Mouse (Mus musculus): ENCODE measurements around the gene Gpatch8.

- TF ChIP-seq CTCF (IDR thresholded peaks at IDR 0.05; ENCODE audit: borderline replicate concordance, control insufficient read depth, extremely low read depth, insufficient read depth, low read length, poor library complexity) (no peak), POLR2A (IDR thresholded peaks at IDR 0.05; ENCODE audit: control insufficient read depth, extremely low read depth, insufficient read depth, low read length, poor library complexity) (no peak)
These were observed 24.8 kb downstream of the Gpatch8 start for GRCm38 (mm10) chr11:102531425-102531824.
